Mouse (Mus musculus): ENCODE results near the gene Rbm11. TPM values are rescaled to one million over a fixed set of nuclear protein-coding genes. Genes with fewer than 3 reads are reported as not detected.

The Rbm11 gene
- polyA plus RNA-seq (2017; shearing (Covaris generic)): 1 to 10 TPM in 2 of 3 experiments, under 1 TPM in 1; 0.69 to 2.5 (median 1.5) TPM

- peak; percentile 84 for ATAC-seq
Observed at GRCm38 (mm10) chr16:75592671-75593500, at the start of gene Rbm11. Gene Rbm11 (plus strand): TSS chr16:75592844.

GRCm38 (mm10) chr16:75545310-75545709, 47.3 kb upstream of the Rbm11 start:
- ATAC-seq: no peak

GRCm38 (mm10) chr16:75562910-75563309, 29.7 kb upstream of the Rbm11 start:
- no peak for ATAC-seq

GRCm38 (mm10) chr16:75582279-75582678, 10.4 kb upstream of the Rbm11 start:
- no peak for ATAC-seq

- no peak for ATAC-seq
Observed at GRCm38 (mm10) chr16:75585961-75586360, 6.7 kb upstream of the Rbm11 start, which contains the start of gene Lipi. Gene Lipi (minus strand): TSS chr16:75586061.

- ATAC-seq: no peak
Observed at GRCm38 (mm10) chr16:75586466-75586865, 6.2 kb upstream of the Rbm11 start.

- peak; percentile 21 for ATAC-seq
Observed at GRCm38 (mm10) chr16:75593501-75594183, 998 bp downstream of the Rbm11 start.

GRCm38 (mm10) chr16:75606415-75606814, 13.8 kb downstream of the Rbm11 start:
- ATAC-seq: peak; percentile 85

- ATAC-seq: no peak
Observed at GRCm38 (mm10) chr16:75612561-75612960, 19.9 kb downstream of the Rbm11 start.

GRCm38 (mm10) chr16:75617651-75618349, 25.2 kb downstream of the Rbm11 start:
- peak; percentile 91 for ATAC-seq

- ATAC-seq: no peak
Observed at GRCm38 (mm10) chr16:75627862-75628261, 35.2 kb downstream of the Rbm11 start.

Other genes starting within 250 kb of the Rbm11 start
- gene Lipi, start 6.8 kb upstream of the Rbm11 start, polyA plus RNA-seq (2017; shearing (Covaris generic)): not detected
- 10 to 100 TPM in 2 of 3 experiments, 1 to 10 TPM in 1; 8.5 to 14.0 (median 12.6) TPM for gene Hspa13, start 174.3 kb downstream of the Rbm11 start, polyA plus RNA-seq (2017; shearing (Covaris generic))

Measured in inflammation-experienced regulatory T-cells, adult 6 months (primary cell).